Mouse (Mus musculus): ENCODE measurements around the gene Ambra1. TPM values are rescaled to one million over a fixed set of nuclear protein-coding genes. Genes with fewer than 3 reads are reported as not detected.

Gene Ambra1
- polyA plus RNA-seq, 1 experiment from 2014 or later: 23.5 TPM

DNA sequence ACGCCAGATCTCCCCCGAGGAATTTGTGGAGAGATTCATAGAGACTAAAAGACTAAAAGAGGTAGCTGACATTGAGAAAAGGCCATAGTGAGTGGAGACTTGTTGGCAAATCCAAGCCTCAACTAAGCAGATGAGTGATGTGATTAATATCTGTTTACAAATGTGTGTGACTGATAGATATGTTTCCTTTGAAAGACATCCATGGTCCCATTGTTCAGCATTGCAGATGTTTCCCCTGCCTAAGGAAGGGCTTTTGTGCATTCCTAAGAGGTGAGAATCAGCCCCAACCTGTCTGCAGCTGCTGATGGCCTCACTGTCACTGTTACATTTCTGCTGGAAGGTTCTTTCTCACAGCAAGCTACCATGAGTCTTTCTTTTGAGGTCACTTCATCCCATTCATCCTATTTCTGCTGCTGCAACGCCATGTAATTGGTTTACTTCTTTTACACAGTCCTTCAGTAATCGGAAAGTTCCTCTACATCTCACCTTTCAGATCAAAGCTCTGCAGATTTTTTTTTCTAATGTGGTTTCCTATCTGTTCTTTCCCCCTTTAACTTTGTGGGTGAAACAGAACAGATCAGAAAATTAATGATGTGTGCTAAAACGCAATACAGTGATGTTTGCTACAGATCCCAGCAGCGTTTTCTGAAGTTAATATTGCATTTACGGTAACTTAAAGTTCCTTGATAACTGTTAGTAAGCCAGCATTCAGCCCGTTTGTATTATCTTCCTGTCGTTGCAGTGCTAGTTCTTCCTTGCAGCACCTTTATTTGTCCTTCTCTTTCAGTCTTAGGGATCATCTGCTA lies 146.3 kb downstream of the Ambra1 start:
- H3K27me3 ChIP-seq: no peaks in the 10 kb centered on the region
- no peak overlapping the region for H3K9ac ChIP-seq
- no peaks in the 10 kb centered on the region for H3K4me1 ChIP-seq
- H3K9me3 ChIP-seq: no peaks in the 10 kb centered on the region
- H3K36me3 ChIP-seq: peaks cover 16% of the 10 kb centered on the region
- ATAC-seq (ENCODE audit: insufficient number of reproducible peaks, insufficient read depth, low FRiP score, low TSS enrichment, low read depth): no peak
- H3K27ac ChIP-seq: no peak overlapping the region
- 84% methylated on average over 9 of the region's 9 CpGs for WGBS
- no peak overlapping the region for H3K4me3 ChIP-seq
- H3K4me2 ChIP-seq: no peak overlapping the region

DNA sequence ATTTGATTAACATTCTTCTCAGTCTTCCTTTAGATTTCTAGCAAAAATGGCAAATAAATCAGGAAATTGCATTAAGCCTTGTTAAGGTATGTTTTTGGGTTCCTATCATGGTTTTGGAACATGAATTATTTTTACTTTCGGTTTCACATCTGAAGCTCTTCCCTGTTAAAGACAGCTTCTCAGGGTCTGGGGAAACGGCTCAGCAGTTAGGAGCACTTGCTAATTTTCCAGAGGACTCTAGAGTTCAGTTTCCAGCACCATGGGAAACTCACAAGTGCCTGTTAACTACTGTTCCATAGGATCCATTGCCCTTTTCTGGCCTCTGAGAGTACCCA lies 146.8 kb downstream of the Ambra1 start:
- Histone ChIP-seq H3K9me3 (no peaks in the 10 kb centered on the region), H3K9ac (no peak overlapping the region), H3K4me1 (no peaks in the 10 kb centered on the region), H3K36me3 (peaks cover 16% of the 10 kb centered on the region), H3K27ac (no peak overlapping the region), H3K4me3 (no peak overlapping the region), H3K27me3 (no peaks in the 10 kb centered on the region), H3K4me2 (no peak overlapping the region)
- no peak for ATAC-seq (ENCODE audit: insufficient number of reproducible peaks, insufficient read depth, low FRiP score, low TSS enrichment, low read depth)
- 91% methylated on average over 2 of the region's 2 CpGs for WGBS

DNA sequence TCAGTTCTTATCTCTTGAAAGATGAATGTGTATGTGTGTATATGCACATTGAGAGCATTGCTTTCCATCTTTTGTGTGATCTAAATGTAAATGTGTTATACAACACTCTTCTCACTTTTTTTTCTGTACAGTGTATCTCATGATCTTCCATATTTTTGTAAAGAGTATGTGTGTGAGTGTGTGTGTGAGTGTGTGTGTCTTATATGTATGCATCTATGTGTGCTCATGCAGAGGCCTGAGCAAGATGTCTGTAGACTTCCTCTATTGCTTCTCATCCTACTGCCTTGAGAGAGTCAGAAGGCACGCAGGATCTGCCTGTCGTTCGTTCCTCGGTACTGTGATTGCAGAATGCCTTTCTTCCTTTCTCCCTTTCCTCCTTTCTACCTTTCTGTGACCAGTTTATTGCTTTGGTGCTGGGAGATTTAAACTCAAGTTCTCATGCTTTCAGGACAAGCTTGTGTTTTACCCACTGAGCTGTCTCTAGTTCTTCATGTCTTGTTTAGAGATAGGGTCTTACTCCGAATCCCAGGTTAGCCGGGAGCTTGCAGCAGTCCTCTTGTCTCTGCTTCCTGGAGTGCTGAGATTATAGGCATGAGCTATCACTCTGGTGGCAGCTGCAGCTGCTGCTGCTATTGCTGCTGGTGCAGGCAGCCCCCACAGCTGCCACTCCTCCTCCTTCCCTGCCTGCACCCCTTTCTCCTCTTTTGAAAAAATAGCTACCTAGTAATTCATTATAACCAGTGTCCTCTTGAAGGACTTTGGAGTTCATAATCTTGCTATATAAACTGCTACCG lies 148.7 kb downstream of the Ambra1 start:
- Histone ChIP-seq H3K4me1 (no peaks in the 10 kb centered on the region), H3K27ac (no peak overlapping the region), H3K27me3 (no peaks in the 10 kb centered on the region), H3K36me3 (peaks cover 13% of the 10 kb centered on the region), H3K9me3 (no peaks in the 10 kb centered on the region), H3K9ac (no peak overlapping the region), H3K4me2 (no peak overlapping the region), H3K4me3 (no peak overlapping the region)
- ATAC-seq (ENCODE audit: insufficient number of reproducible peaks, insufficient read depth, low FRiP score, low TSS enrichment, low read depth): no peak
- WGBS: 93% methylated on average over 7 of the region's 7 CpGs

DNA sequence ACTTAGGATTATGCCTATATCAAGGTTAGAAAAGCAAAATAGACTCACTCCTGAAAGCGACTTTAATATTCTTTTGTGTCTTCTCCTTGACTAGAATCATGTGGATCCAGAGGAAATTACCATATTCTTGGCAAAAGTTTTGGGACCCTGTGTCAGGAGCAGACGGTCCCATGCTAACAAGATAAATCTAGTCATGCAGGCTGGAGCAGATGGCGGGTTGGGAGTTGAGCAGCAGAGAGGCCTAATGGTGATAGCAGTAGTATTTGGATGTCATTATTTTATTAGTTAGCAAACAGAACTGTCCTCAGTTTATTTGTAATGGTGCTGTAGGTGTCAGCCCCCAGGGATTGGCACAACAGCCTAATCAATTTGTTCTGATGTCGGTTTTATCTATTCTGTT lies 154.0 kb downstream of the Ambra1 start:
- Histone ChIP-seq H3K27me3 (no peaks in the 10 kb centered on the region), H3K4me1 (no peaks in the 10 kb centered on the region), H3K4me3 (no peak overlapping the region), H3K36me3 (peaks cover 21% of the 10 kb centered on the region), H3K27ac (no peak overlapping the region), H3K9ac (no peak overlapping the region), H3K9me3 (no peaks in the 10 kb centered on the region), H3K4me2 (no peak overlapping the region)
- ATAC-seq (ENCODE audit: insufficient number of reproducible peaks, insufficient read depth, low FRiP score, low TSS enrichment, low read depth): no peak
- 90% methylated on average over 4 of the region's 4 CpGs for WGBS

DNA sequence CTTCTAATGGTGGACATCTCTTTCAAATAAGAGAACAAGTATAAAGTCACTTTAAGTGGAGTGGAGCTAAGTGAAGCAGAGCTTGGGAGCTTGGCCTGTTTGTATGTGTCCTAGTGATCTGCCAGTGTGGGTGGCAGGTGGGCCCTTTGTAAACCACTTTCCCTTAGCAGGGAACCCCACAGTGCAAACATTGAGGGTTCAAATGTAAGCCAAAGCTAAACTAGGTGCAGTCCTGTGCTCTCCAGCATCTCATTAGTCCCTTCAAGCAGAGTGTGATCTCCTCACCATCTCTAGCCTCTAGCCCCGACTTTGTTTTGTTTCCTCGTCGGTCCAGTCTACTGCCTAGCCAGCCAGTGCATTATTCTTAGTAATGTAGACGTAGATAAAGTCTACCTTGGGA lies 154.7 kb downstream of the Ambra1 start:
- no peaks in the 10 kb centered on the region for H3K4me1 ChIP-seq
- no peak overlapping the region for H3K27ac ChIP-seq
- 82% methylated on average over 4 of the region's 4 CpGs for WGBS
- no peaks in the 10 kb centered on the region for H3K27me3 ChIP-seq
- no peak overlapping the region for H3K4me3 ChIP-seq
- H3K9ac ChIP-seq: no peak overlapping the region
- no peaks in the 10 kb centered on the region for H3K9me3 ChIP-seq
- no peak for ATAC-seq (ENCODE audit: insufficient number of reproducible peaks, insufficient read depth, low FRiP score, low TSS enrichment, low read depth)
- peaks cover 21% of the 10 kb centered on the region for H3K36me3 ChIP-seq
- no peak overlapping the region for H3K4me2 ChIP-seq

DNA sequence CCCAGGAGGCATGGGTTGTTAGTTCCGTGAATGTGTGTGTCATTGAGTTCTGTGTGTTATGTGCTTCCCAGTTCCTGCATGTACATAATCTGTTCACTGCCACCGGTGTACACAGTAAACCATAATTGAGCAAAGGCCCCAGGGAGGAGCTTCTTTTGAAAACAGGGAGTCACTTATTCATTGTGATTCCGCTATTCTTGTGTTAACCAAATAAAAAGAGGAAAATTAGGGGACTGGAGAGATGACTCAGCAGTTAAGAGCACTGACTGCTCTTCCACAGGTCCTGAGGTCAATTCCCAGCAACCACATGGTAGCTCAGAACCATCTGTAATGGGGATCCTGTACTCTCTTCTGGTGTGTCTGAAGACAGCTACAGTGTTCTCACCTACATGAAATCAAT lies 164.8 kb downstream of the Ambra1 start:
- peaks cover 14% of the 10 kb centered on the region; the same call in 1 of the 2 replicates for H3K36me3 ChIP-seq
- H3K9me3 ChIP-seq: no peaks in the 10 kb centered on the region
- H3K4me2 ChIP-seq: no peak overlapping the region
- H3K4me1 ChIP-seq: no peaks in the 10 kb centered on the region
- ATAC-seq (ENCODE audit: insufficient number of reproducible peaks, insufficient read depth, low FRiP score, low TSS enrichment, low read depth): no peak
- H3K27ac ChIP-seq: no peak overlapping the region
- no peak overlapping the region for H3K9ac ChIP-seq
- H3K4me3 ChIP-seq: no peak overlapping the region
- no peaks in the 10 kb centered on the region for H3K27me3 ChIP-seq
- 91% methylated on average over 3 of the region's 3 CpGs for WGBS

DNA sequence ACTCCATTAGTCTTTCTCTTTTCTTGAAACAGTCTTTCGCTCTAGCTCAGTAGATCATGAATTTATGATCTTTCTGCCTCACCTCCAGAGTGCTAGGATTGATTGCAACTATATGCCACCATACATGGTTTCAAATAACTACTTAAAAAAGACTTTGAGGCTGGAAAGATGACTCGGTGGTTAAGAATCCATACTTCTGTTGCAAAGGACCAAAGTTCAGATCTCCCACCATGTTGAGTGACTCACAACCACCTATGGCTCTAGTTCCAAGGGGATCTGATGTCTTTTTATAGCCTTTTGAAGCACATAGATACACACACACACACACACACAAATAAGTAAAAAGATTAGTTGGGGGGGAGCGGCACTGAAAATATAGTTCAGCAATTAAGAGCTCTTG lies 165.5 kb downstream of the Ambra1 start:
- Histone ChIP-seq H3K36me3 (peaks cover 17% of the 10 kb centered on the region), H3K27me3 (no peaks in the 10 kb centered on the region), H3K27ac (no peak overlapping the region), H3K9ac (no peak overlapping the region), H3K9me3 (no peaks in the 10 kb centered on the region), H3K4me1 (no peaks in the 10 kb centered on the region), H3K4me3 (no peak overlapping the region), H3K4me2 (no peak overlapping the region)
- WGBS: 93% methylated on average over 3 of the region's 3 CpGs
- no peak for ATAC-seq (ENCODE audit: insufficient number of reproducible peaks, insufficient read depth, low FRiP score, low TSS enrichment, low read depth)

DNA sequence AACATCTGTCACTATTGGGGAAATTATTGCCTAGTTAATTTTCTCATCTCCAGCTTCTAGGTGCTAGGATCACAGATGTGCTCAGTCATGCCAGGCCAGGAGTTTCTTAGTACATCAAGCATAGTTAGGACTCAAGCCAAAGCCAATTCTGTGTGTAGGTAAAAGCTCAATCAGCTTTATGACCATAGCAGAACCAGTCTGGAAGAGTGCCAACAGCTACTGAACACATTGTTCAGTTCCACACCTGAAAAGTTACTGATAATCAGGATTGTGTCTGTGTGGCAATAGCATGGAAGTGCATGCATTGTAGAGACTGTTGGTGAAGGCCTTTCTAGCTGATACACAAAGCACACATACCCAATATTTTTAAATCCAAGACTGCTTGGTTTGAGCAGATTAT lies 168.0 kb downstream of the Ambra1 start:
- ATAC-seq (ENCODE audit: insufficient number of reproducible peaks, insufficient read depth, low FRiP score, low TSS enrichment, low read depth): no peak
- Histone ChIP-seq H3K4me1 (no peaks in the 10 kb centered on the region), H3K27me3 (no peaks in the 10 kb centered on the region), H3K36me3 (peaks cover 29% of the 10 kb centered on the region), H3K27ac (no peak overlapping the region), H3K9me3 (no peaks in the 10 kb centered on the region), H3K4me3 (no peak overlapping the region), H3K9ac (no peak overlapping the region), H3K4me2 (no peak overlapping the region)

DNA sequence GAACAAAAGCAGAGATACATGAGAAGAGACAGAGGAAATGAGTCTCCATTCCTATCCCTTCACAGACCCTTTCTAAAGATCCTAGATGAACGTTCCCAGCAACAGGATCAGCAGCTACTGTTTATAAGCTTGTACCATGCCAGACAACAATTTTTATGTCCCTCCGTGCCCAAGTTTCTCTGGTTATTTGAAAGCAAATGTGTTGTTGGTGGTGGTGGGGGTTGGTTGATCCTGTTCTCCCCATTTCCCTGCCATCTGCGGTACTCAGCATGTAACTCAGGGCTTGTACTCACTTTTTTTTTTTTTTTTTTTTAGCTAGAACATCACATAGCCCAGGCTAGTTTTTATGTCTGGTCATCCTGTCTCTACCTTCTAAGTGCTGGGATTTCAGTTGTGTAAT lies 169.2 kb downstream of the Ambra1 start:
- no peaks in the 10 kb centered on the region for H3K4me1 ChIP-seq
- H3K4me3 ChIP-seq: no peak overlapping the region
- no peak overlapping the region for H3K4me2 ChIP-seq
- 85% methylated on average over 3 of the region's 3 CpGs for WGBS
- H3K9ac ChIP-seq: no peak overlapping the region
- H3K36me3 ChIP-seq: peaks cover 29% of the 10 kb centered on the region
- H3K9me3 ChIP-seq: no peaks in the 10 kb centered on the region
- no peak overlapping the region for H3K27ac ChIP-seq
- no peaks in the 10 kb centered on the region for H3K27me3 ChIP-seq
- no peak for ATAC-seq (ENCODE audit: insufficient number of reproducible peaks, insufficient read depth, low FRiP score, low TSS enrichment, low read depth)

DNA sequence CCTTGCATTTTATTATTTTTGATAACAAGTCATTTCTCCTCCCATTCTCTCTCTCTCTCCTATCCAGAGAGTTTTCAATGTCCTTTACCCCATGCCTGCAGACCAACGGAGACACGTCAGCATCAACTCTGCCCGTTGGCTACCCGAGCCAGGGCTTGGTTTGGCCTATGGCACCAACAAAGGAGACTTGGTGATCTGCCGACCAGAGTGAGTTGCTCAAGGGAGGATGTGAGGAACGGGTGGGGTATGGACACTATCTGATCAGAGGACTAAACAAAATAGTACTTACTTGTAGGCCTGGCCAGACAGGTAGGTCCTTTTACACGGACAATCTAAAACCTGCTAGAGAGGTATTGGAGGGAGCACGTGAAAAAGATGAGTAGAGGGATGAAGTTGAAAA lies 170.5 kb downstream of the Ambra1 start:
- Histone ChIP-seq H3K4me2 (no peak overlapping the region), H3K9me3 (no peaks in the 10 kb centered on the region), H3K36me3 (peaks cover 37% of the 10 kb centered on the region), H3K9ac (no peak overlapping the region), H3K27ac (no peak overlapping the region), H3K4me3 (no peak overlapping the region), H3K27me3 (no peaks in the 10 kb centered on the region), H3K4me1 (no peaks in the 10 kb centered on the region)
- ATAC-seq (ENCODE audit: insufficient number of reproducible peaks, insufficient read depth, low FRiP score, low TSS enrichment, low read depth): no peak
- 91% methylated on average over 8 of the region's 8 CpGs for WGBS

DNA sequence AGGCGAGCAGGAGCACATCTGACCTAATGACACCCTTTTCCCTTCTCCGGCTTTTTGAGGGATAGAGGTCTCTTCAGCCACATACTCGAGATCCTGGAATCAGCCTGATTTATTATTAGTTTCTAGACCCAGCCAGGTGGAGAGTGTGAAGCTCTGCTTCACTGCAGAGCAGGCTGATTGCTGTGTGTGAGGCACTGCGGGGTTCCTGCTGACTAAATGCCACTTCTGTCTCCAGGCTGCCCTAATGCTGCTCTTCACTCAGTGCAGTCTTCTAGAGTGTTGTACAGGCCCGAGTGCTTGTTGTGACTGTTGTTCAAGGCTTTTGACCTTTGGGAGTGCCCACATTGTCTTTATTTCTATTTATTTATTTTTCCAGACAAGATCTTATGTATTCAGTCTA lies 172.4 kb downstream of the Ambra1 start:
- H3K4me3 ChIP-seq: no peak overlapping the region
- no peak overlapping the region for H3K4me2 ChIP-seq
- WGBS: 83% methylated on average over 5 of the region's 5 CpGs
- no peaks in the 10 kb centered on the region for H3K4me1 ChIP-seq
- H3K27ac ChIP-seq: no peak overlapping the region
- no peaks in the 10 kb centered on the region for H3K27me3 ChIP-seq
- H3K36me3 ChIP-seq: peaks cover 54% of the 10 kb centered on the region
- H3K9me3 ChIP-seq: no peaks in the 10 kb centered on the region
- no peak overlapping the region for H3K9ac ChIP-seq
- no peak for ATAC-seq (ENCODE audit: insufficient number of reproducible peaks, insufficient read depth, low FRiP score, low TSS enrichment, low read depth)

Data from embryonic facial prominence, embryonic 13.5 days (tissue).